Mouse (Mus musculus): ENCODE data around the gene Gm49661. TPM values are rescaled to one million over a fixed set of nuclear protein-coding genes. Genes with fewer than 3 reads are reported as not detected.

The Gm49661 gene
- polyA plus RNA-seq, 1 experiment from 2014 or later = not detected

DNA sequence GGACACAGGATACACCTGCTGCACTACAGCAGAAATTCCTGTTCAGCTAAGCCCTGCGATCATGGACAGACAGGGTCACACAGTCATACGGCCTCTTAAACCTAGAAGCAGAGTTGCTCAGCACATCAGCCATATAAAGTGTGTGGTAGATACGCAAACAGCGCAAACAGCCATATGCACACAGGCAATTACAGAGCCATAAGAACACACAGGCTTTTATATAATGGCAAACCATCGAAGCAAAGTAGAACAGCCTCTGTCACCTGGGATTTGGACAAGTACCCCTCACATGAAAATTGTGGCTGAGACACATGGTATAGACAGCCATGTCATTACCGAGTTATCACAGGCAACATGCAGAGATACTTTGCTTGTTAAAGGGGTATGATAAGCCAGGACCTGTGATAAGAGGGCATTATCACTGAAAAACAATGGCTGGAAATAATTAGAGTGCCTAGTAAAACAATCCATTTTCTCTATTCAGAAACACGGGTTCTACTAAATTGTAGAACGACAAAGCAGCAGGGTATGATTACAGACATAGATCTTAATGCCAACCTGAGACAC, 17.2 kb upstream of the Gm49661 start:
- Histone ChIP-seq H3K27ac (ENCODE audit: low read depth, low read length) (no peak overlapping the region), H3K9me3 (ENCODE audit: control insufficient read depth, low read length) (no peaks in the 10 kb centered on the region), H3K27me3 (ENCODE audit: control insufficient read depth, insufficient read depth, low read length) (peaks cover 10% of the 10 kb centered on the region), H3K4me2 (ENCODE audit: low read depth) (peak overlapping the region; percentile 97), H3K4me3 (ENCODE audit: low read depth, low read length) (peak overlapping the region; percentile 43; the same call in 1 of the 2 replicates), H3K36me3 (ENCODE audit: control insufficient read depth, insufficient read depth, low read length) (no peaks in the 10 kb centered on the region), H3K4me1 (ENCODE audit: control insufficient read depth, insufficient read depth, low read length) (peaks cover 18% of the 10 kb centered on the region), H3K9ac (ENCODE audit: low read length) (no peak overlapping the region)
- WGBS = 46% methylated on average over 8 of the region's 8 CpGs
- no peak for DNase-seq (ENCODE audit: low spot score)
- ATAC-seq (ENCODE audit: insufficient read depth, low FRiP score, low TSS enrichment) = no peak

- WGBS = under 1% methylated on average over 53 of the region's 53 CpGs
- Histone ChIP-seq H3K4me1 (ENCODE audit: control insufficient read depth, insufficient read depth, low read length) (peaks cover 20% of the 10 kb centered on the region), H3K27me3 (ENCODE audit: control insufficient read depth, insufficient read depth, low read length) (peaks cover 10% of the 10 kb centered on the region), H3K27ac (ENCODE audit: low read depth, low read length) (no peak overlapping the region), H3K4me2 (ENCODE audit: low read depth) (peak overlapping the region; percentile 97), H3K9me3 (ENCODE audit: control insufficient read depth, low read length) (no peaks in the 10 kb centered on the region), H3K9ac (ENCODE audit: low read length) (peak overlapping the region; percentile 43), H3K36me3 (ENCODE audit: control insufficient read depth, insufficient read depth, low read length) (no peaks in the 10 kb centered on the region), H3K4me3 (ENCODE audit: low read depth, low read length) (peak overlapping the region; percentile 43)
- DNase-seq (ENCODE audit: low spot score) = peak; percentile 81
- ATAC-seq (ENCODE audit: insufficient read depth, low FRiP score, low TSS enrichment) = no peak
These were observed 16.6 kb upstream of the Gm49661 start for GRCm38 (mm10) chr8:84985684-84986378.

DNA sequence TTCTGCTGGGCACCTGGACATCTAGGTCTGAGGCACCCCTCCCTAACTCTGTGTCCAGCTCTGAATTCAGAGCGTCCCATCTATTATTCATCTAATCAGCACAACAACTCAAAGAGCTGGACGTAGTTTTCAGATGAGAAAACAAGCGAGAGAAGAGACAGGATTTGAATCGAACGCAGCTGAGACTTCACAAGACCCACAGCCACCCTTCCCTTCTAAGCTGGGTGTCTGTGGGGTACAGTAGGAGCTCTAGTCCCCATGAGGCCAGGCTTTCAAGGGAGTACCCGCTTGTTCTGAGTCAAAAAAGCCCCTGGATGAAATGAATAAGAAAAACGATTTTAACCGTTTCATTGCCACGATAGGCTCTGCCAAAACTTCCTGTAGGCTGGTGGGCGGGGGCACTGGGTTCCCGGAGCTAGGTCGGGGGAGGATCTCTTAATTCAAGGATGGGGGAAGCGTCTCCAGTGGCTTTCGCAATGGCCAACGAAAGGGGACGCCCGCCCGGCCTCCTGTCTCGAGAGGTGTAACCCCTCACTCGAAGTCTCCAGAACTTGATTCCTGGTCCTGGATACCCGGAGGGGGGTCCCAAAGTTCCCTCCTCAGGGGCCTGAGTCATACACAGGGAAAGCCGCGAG, 15.9 kb upstream of the Gm49661 start:
- no peak for ATAC-seq (ENCODE audit: insufficient read depth, low FRiP score, low TSS enrichment)
- no peaks in the 10 kb centered on the region for H3K9me3 ChIP-seq (ENCODE audit: control insufficient read depth, low read length)
- peaks cover 15% of the 10 kb centered on the region for H3K27me3 ChIP-seq (ENCODE audit: control insufficient read depth, insufficient read depth, low read length)
- peak overlapping the region; percentile 43 for H3K9ac ChIP-seq (ENCODE audit: low read length)
- H3K36me3 ChIP-seq (ENCODE audit: control insufficient read depth, insufficient read depth, low read length) = no peaks in the 10 kb centered on the region
- peaks cover 20% of the 10 kb centered on the region for H3K4me1 ChIP-seq (ENCODE audit: control insufficient read depth, insufficient read depth, low read length)
- no peak for DNase-seq (ENCODE audit: low spot score)
- H3K4me3 ChIP-seq (ENCODE audit: low read depth, low read length) = peak overlapping the region; percentile 43
- no peak overlapping the region for H3K27ac ChIP-seq (ENCODE audit: low read depth, low read length)
- WGBS = under 1% methylated on average over 23 of the region's 23 CpGs
- peak overlapping the region; percentile 97 for H3K4me2 ChIP-seq (ENCODE audit: low read depth)

- peaks cover 26% of the 10 kb centered on the region for H3K4me1 ChIP-seq (ENCODE audit: control insufficient read depth, insufficient read depth, low read length)
- no peak overlapping the region for H3K27ac ChIP-seq (ENCODE audit: low read depth, low read length)
- H3K9me3 ChIP-seq (ENCODE audit: control insufficient read depth, low read length) = no peaks in the 10 kb centered on the region
- 14% methylated on average over 16 of the region's 16 CpGs for WGBS
- no peaks in the 10 kb centered on the region for H3K36me3 ChIP-seq (ENCODE audit: control insufficient read depth, insufficient read depth, low read length)
- no peak overlapping the region for H3K9ac ChIP-seq (ENCODE audit: low read length)
- H3K4me2 ChIP-seq (ENCODE audit: low read depth) = peak overlapping the region; percentile 97
- H3K27me3 ChIP-seq (ENCODE audit: control insufficient read depth, insufficient read depth, low read length) = peaks cover 21% of the 10 kb centered on the region
- H3K4me3 ChIP-seq (ENCODE audit: low read depth, low read length) = no peak overlapping the region
- no peak for ATAC-seq (ENCODE audit: insufficient read depth, low FRiP score, low TSS enrichment)
- DNase-seq (ENCODE audit: low spot score) = no peak
These were observed 15.2 kb upstream of the Gm49661 start for GRCm38 (mm10) chr8:84984294-84985048.

GRCm38 (mm10) chr8:84982499-84983011, 13.3 kb upstream of the Gm49661 start:
- H3K4me3 ChIP-seq (ENCODE audit: low read depth, low read length) = no peak overlapping the region
- H3K4me2 ChIP-seq (ENCODE audit: low read depth) = no peak overlapping the region
- H3K27ac ChIP-seq (ENCODE audit: low read depth, low read length) = no peak overlapping the region
- H3K9ac ChIP-seq (ENCODE audit: low read length) = no peak overlapping the region
- H3K4me1 ChIP-seq (ENCODE audit: control insufficient read depth, insufficient read depth, low read length) = peaks cover 41% of the 10 kb centered on the region
- no peak for DNase-seq (ENCODE audit: low spot score)
- no peak for ATAC-seq (ENCODE audit: insufficient read depth, low FRiP score, low TSS enrichment)
- H3K27me3 ChIP-seq (ENCODE audit: control insufficient read depth, insufficient read depth, low read length) = peaks cover 33% of the 10 kb centered on the region
- no peaks in the 10 kb centered on the region for H3K36me3 ChIP-seq (ENCODE audit: control insufficient read depth, insufficient read depth, low read length)
- WGBS = 67% methylated on average over 3 of the region's 3 CpGs
- H3K9me3 ChIP-seq (ENCODE audit: control insufficient read depth, low read length) = no peaks in the 10 kb centered on the region

DNA sequence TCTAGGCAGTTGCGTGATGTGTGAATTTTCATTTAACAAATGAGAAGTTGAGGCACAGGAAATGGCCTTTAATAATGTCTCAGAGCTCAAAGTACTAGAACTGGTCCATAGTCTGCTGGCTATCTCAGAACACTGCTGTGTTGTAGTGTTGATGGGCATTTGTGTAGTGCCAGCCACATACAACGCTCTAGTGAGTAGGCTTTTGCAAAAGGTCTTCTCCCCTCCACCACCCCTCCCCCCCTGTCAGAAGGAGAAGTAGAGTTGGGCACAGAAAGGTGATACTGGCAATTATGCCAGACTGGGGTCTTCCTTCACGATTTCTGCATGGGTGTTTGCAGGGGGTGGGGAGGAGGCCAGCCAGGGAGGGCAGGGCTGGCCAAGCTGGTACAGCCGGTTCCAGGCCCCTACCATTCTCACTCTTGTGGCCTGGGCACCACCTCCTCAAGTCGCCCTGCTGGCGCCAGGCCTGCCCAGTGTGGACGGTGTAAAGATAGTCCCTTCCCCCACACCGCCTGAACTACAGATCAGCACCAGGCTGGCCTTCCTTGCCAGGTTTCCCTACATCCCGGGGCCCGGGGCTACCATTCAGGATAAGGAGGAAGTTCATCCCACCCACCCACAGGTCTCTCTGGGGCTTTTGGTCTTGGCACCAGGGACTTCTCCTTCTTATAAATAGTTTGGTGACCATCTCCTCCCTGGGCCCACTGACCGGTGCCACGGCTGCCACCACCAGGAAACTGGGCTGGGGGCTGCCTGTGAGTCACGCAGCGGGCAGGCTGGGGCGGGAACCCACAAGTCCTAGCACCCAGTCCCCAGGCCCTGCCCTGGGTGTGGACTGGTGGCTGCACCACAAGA, 12.6 kb upstream of the Gm49661 start:
- Histone ChIP-seq H3K27ac (ENCODE audit: low read depth, low read length) (no peak overlapping the region), H3K4me3 (ENCODE audit: low read depth, low read length) (no peak overlapping the region), H3K4me2 (ENCODE audit: low read depth) (no peak overlapping the region), H3K9ac (ENCODE audit: low read length) (no peak overlapping the region), H3K9me3 (ENCODE audit: control insufficient read depth, low read length) (no peaks in the 10 kb centered on the region), H3K4me1 (ENCODE audit: control insufficient read depth, insufficient read depth, low read length) (peaks cover 46% of the 10 kb centered on the region), H3K36me3 (ENCODE audit: control insufficient read depth, insufficient read depth, low read length) (no peaks in the 10 kb centered on the region), H3K27me3 (ENCODE audit: control insufficient read depth, insufficient read depth, low read length) (peaks cover 37% of the 10 kb centered on the region)
- WGBS = 80% methylated on average over 15 of the region's 15 CpGs
- ATAC-seq (ENCODE audit: insufficient read depth, low FRiP score, low TSS enrichment) (no peak), DNase-seq (ENCODE audit: low spot score) (no peak)

GRCm38 (mm10) chr8:84980622-84981358, 11.6 kb upstream of the Gm49661 start:
- no peak overlapping the region for H3K27ac ChIP-seq (ENCODE audit: low read depth, low read length)
- peaks cover 48% of the 10 kb centered on the region for H3K4me1 ChIP-seq (ENCODE audit: control insufficient read depth, insufficient read depth, low read length)
- ATAC-seq (ENCODE audit: insufficient read depth, low FRiP score, low TSS enrichment) (no peak), DNase-seq (ENCODE audit: low spot score) (peak; percentile 47)
- H3K4me2 ChIP-seq (ENCODE audit: low read depth) = peak overlapping the region; percentile 7; the same call in 1 of the 2 replicates
- H3K4me3 ChIP-seq (ENCODE audit: low read depth, low read length) = no peak overlapping the region
- H3K27me3 ChIP-seq (ENCODE audit: control insufficient read depth, insufficient read depth, low read length) = peaks cover 37% of the 10 kb centered on the region
- 42% methylated on average over 11 of the region's 11 CpGs for WGBS
- no peaks in the 10 kb centered on the region for H3K36me3 ChIP-seq (ENCODE audit: control insufficient read depth, insufficient read depth, low read length)
- H3K9me3 ChIP-seq (ENCODE audit: control insufficient read depth, low read length) = no peaks in the 10 kb centered on the region
- peak overlapping the region; percentile 3; the same call in 1 of the 2 replicates for H3K9ac ChIP-seq (ENCODE audit: low read length)
